Mouse (Mus musculus) olfactory bulb, adult 2 months (tissue): ENCODE measurements around the gene Crybg1.

Source experiments
- CTCF ChIP-seq: fragments of 200-500 bp; IDR thresholded peaks from 2 replicates; pipeline ENCODE4 v1.5.1; 2012; ENCODE audit warnings: low read depth, mild to moderate bottlenecking, low read length, moderate library complexity; ENCODE audit not compliant: insufficient read depth
- POLR2A ChIP-seq: fragments of 200-500 bp; IDR thresholded peaks from 2 replicates; pipeline ENCODE4 v1.6.1; 2012; ENCODE audit warnings: mild to moderate bottlenecking, low read depth, low read length, moderate library complexity; ENCODE audit not compliant: insufficient read depth

- TF ChIP-seq POLR2A (no peak), CTCF (no peak)
These were observed 166.2 kb downstream of the Crybg1 start for GRCm38 (mm10) chr10:43982470-43982869.
